Comparison of ENCODE assay signal across 7 mouse cellular contexts in genomic region chr7:116245815-116246695, GRCm38 (mm10).
DNase-seq lines count a peak whose midpoint lies in the region; ATAC-seq and TF ChIP-seq lines count a peak whose summit lies in the region.

No protein-coding gene starts in this region.

- peaks cover 22% of the 10 kb centered on the region for H3K4me1 ChIP-seq in embryonic facial prominence, embryonic 12.5 days
- H3K4me1 ChIP-seq in hindbrain, postnatal 0 days (ENCODE audit: insufficient read depth, low read length) = peaks cover 8% of the 10 kb centered on the region; the same call in 1 of the 2 replicates

- no peaks in the 10 kb centered on the region for H3K9me3 ChIP-seq in embryonic facial prominence, embryonic 12.5 days
- H3K9me3 ChIP-seq in hindbrain, postnatal 0 days (ENCODE audit: low read length) = no peaks in the 10 kb centered on the region

- 0 out of 2 replicates have a peak, but pooled peaks have one; percentile 12 for ATAC-seq in embryonic facial prominence, embryonic 12.5 days (ENCODE audit: insufficient number of reproducible peaks, insufficient read depth, low FRiP score, low TSS enrichment)
- peak; percentile 31; the same call in 1 of the 2 replicates for ATAC-seq in hindbrain, postnatal 0 days
- peak; percentile 74 for ATAC-seq in megakaryocyte progenitor cell, adult 5-6 weeks (replicated peaks; ENCODE audit: poor library complexity)

- H3K4me3 ChIP-seq in embryonic facial prominence, embryonic 12.5 days = no peak overlapping the region
- H3K4me3 ChIP-seq in hindbrain, postnatal 0 days (ENCODE audit: low read length) = no peak overlapping the region

- no peak overlapping the region for H3K27ac ChIP-seq in embryonic facial prominence, embryonic 12.5 days
- H3K27ac ChIP-seq in hindbrain, postnatal 0 days = peak overlapping the region; percentile 48; the same call in 1 of the 2 replicates

- 18% methylated on average over 15 of the region's 15 CpGs for WGBS in embryonic facial prominence, embryonic 12.5 days
- WGBS in hindbrain, postnatal 0 days = 23% methylated on average over 15 of the region's 15 CpGs

- no peak overlapping the region for H3K9ac ChIP-seq in embryonic facial prominence, embryonic 12.5 days
- peak overlapping the region; percentile 28; the same call in 1 of the 2 replicates for H3K9ac ChIP-seq in hindbrain, postnatal 0 days (replicated peaks; ENCODE audit: low read length)

- TF ChIP-seq CTCF in hindbrain, postnatal 0 days (IDR thresholded peaks at IDR 0.05; ENCODE audit: low read depth) = peak; percentile 82

- no peaks in the 10 kb centered on the region for H3K27me3 ChIP-seq in embryonic facial prominence, embryonic 12.5 days
- H3K27me3 ChIP-seq in hindbrain, postnatal 0 days (ENCODE audit: insufficient read depth, low read length) = no peaks in the 10 kb centered on the region

- peak overlapping the region; percentile 39 for H3K4me2 ChIP-seq in embryonic facial prominence, embryonic 12.5 days (replicated peaks)
- H3K4me2 ChIP-seq in hindbrain, postnatal 0 days (ENCODE audit: low read depth, low read length) = peak overlapping the region; percentile 48

- DNase-seq in A20 (ENCODE audit: low read depth, low spot score) = peak; percentile 49
- peak; percentile 65 for DNase-seq in CD4-positive, CD25-positive, alpha-beta regulatory T cell, adult 2 months (ENCODE audit: low read depth, low spot score)
- DNase-seq in hindbrain, postnatal 0 days (ENCODE audit: low spot score) = peak; percentile 74
- DNase-seq in urinary bladder, adult 18-20 months (ENCODE audit: low spot score in 2 of 2) = no peak
- no peak for DNase-seq in left cerebral cortex, postnatal 10 days (ENCODE audit: extremely low spot score in 1 of 2, low spot score in 2 of 2)

- no peaks in the 10 kb centered on the region for H3K36me3 ChIP-seq in embryonic facial prominence, embryonic 12.5 days
- H3K36me3 ChIP-seq in hindbrain, postnatal 0 days (ENCODE audit: insufficient read depth, low read length) = no peaks in the 10 kb centered on the region

- intact Hi-C loops in left cerebral cortex, postnatal 10 days (cut with DNase I) = loop anchor here (2.0 to 5.0 kb wide), 2 partner anchors 77 to 84 kb away; no protein-coding TSS in a partner anchor

Comparison
In these comparisons a context has a peak if more than half of its experiments do, and no peak if none do; other contexts are left out.
1. DNase-seq: peak in A20 (single experiment), CD4-positive, CD25-positive, alpha-beta regulatory T cell, adult 2 months (single experiment) and hindbrain, postnatal 0 days (single experiment); none in urinary bladder, adult 18-20 months (0 of 2) and left cerebral cortex, postnatal 10 days (0 of 2).
2. ATAC-seq: peak in every context shown above with its lines; median percentile 74 in megakaryocyte progenitor cell, adult 5-6 weeks; 31 in hindbrain, postnatal 0 days; 12 in embryonic facial prominence, embryonic 12.5 days.